Mouse (Mus musculus) B cell, adult 2 months (primary cell): Measurements from ENCODE around the gene Vmn1r8.
"Not testable (repeated sequence)": the region's sequence is repeated elsewhere in the genome, so short reads cannot be mapped to it uniquely, and the experiment has no call there.

ENCODE experiments used
- DNase-seq, 2 experiments: peaks; one replicate each; pipeline ENCODE4 v3.0.0; 2022

The Vmn1r8 gene

DNA sequence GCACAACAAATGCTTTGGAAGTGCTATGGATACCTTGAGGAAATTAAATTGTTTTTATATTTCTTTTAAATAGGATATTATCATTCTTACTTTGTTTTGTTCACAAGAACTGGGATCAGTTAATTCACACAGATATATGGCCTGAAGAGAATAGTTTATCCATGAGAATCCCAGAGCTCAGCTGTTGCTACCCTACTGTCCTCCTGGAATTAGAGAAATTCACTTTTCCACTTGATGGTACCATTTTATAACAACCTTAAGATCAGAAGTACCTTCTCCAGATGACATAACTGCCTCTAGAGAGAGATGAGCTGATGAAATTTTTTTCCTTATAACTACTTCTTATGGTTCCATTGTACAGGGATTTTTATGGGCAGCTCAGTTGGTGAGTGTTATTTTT lies at the start of gene Vmn1r8:
Gene Vmn1r8, plus strand, starts transcription at position 301 of the 400 bp plus-strand sequence.
- no peak for DNase-seq

- DNase-seq: no peak
These were observed 35.1 kb upstream of the Vmn1r8 start, which contains the start of gene Vmn1r6 for GRCm38 (mm10) chr6:56996943-56997342. Vmn1r6 (plus strand) TSS chr6:56997243.

- not testable (repeated sequence) for DNase-seq
These were observed 6.9 kb upstream of the Vmn1r8 start, which contains the start of gene Vmn1r7 for GRCm38 (mm10) chr6:57025224-57025623. Vmn1r7 (minus strand) TSS chr6:57025324.

GRCm38 (mm10) chr6:57034674-57035073 lies 2.6 kb downstream of the Vmn1r8 start:
- DNase-seq: no peak

GRCm38 (mm10) chr6:57063730-57064129 lies 31.6 kb downstream of the Vmn1r8 start:
- DNase-seq: no peak

DNA sequence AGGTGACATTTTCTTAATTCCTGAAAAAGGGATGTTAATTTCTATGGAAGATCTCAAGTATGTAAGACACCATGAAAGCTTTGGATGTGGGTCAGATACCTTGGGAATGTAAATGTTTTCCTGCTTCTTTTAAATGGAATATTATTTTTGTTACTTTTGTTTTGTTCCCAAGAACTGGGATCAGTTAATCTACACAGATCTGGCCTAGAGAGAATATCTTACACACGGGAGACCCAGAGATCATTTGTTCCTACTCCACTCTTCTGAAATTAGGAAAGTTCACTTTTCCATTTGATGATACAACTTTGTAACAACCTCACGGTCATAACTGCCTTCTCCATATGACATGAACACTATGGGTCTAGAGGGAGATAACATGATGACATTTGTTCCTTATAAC lies 34.4 kb downstream of the Vmn1r8 start, which contains the start of gene Vmn1r9:
Gene Vmn1r9, plus strand, starts transcription at position 301 of the 400 bp plus-strand sequence.
- DNase-seq: no peak
